Mouse (Mus musculus): ENCODE measurements around the gene Ncbp2. TPM values are rescaled to one million over a fixed set of nuclear protein-coding genes. Genes with fewer than 3 reads are reported as not detected.

Ncbp2 gene
- 89.0 and 93.7 TPM in 2 replicates for polyA plus RNA-seq (2015; fragmentation: Nextera tagmentation; extraction: Ambion mirVana)

DNA sequence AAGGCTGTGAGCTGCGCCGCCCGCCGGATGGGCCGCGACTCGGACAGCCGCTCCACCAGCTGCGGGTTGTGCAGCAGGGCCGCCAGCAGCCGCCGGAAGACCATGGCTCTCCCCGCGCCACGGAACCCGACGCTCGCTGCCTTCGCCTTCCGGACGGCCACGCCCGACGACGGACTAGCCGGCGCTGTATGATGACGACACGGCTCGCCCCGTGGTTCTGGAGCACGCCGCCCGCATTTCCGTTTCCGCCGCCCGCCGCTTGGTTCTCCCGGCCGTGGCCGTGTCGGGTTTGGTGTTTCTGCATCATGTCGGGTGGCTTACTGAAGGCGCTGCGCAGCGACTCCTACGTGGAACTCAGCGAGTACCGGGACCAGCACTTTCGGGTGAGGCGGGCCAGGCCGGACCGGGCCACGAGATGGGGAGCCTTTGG, at the start of gene Ncbp2, which contains the start of gene 0610012G03Rik:
Gene Ncbp2, plus strand, starts transcription at position 169 of the 430 bp plus-strand sequence.
Gene 0610012G03Rik, minus strand, starts transcription at position 150 of the 430 bp plus-strand sequence.
- no peaks in the 10 kb centered on the region for H3K27me3 ChIP-seq
- no peaks in the 10 kb centered on the region for H3K9me3 ChIP-seq
- peak within 1 kb of the TSS; percentile 83 for H3K4me2 ChIP-seq
- H3K9ac ChIP-seq: peak within 1 kb of the TSS; percentile 92
- H3K4me3 ChIP-seq: peak within 1 kb of the TSS; percentile 96
- under 1% methylated on average over 54 of the region's 55 CpGs for WGBS
- ATAC-seq (ENCODE audit: low FRiP score, low read depth): peak; percentile 92
- peaks cover 52% of the 10 kb centered on the region for H3K4me1 ChIP-seq (replicated peaks)
- peaks cover 6% of the 10 kb centered on the region; the same call in 1 of the 2 replicates for H3K36me3 ChIP-seq
- H3K27ac ChIP-seq (replicated peaks): peak within 1 kb of the TSS; percentile 95

- Histone ChIP-seq H3K27me3 (no peaks in the 10 kb centered on the region), H3K4me2 (0 out of 2 replicates have a peak overlapping the region, but pooled peaks have one; percentile 2), H3K27ac (replicated peaks) (peak overlapping the region; percentile 77), H3K9me3 (no peaks in the 10 kb centered on the region), H3K9ac (no peak overlapping the region), H3K36me3 (no peaks in the 10 kb centered on the region), H3K4me1 (replicated peaks) (peaks cover 27% of the 10 kb centered on the region), H3K4me3 (no peak overlapping the region)
- WGBS: 62% methylated on average over 18 of the region's 18 CpGs
- peak; percentile 76 for ATAC-seq (ENCODE audit: low FRiP score, low read depth)
Measured at GRCm38 (mm10) chr16:31898546-31899326, 49.6 kb upstream of the Ncbp2 start.

DNA sequence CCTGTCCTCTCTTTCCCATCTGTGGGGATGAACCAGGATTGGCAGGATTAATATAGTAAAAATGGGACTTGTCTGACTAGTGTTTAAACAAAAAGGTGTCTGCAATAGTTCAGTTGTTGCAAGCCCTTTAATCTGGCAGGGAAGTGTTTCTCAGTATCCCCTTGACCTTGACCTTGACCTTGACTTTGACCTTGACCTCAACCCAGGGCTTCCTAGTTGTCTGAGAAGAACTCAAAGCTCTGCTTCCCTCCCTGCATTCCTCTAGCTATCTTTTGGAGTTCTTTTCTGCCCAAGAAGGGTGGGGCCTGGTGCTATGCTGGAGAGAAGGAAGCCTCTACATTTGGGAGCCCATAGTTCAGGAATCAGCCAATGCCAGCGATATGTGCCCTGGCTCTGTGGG, 46.4 kb upstream of the Ncbp2 start:
- WGBS: 89% methylated on average over 1 of the region's 1 CpGs
- H3K36me3 ChIP-seq: no peaks in the 10 kb centered on the region

GRCm38 (mm10) chr16:31903239-31903638, 45.1 kb upstream of the Ncbp2 start:
- ATAC-seq (ENCODE audit: low FRiP score, low read depth): no peak
- Histone ChIP-seq H3K9me3 (no peaks in the 10 kb centered on the region), H3K4me3 (no peak overlapping the region), H3K4me1 (replicated peaks) (peaks cover 20% of the 10 kb centered on the region), H3K4me2 (no peak overlapping the region), H3K9ac (no peak overlapping the region), H3K27me3 (no peaks in the 10 kb centered on the region), H3K27ac (replicated peaks) (no peak overlapping the region), H3K36me3 (no peaks in the 10 kb centered on the region)
- WGBS: 91% methylated on average over 8 of the region's 8 CpGs

More for the DNA sequence above, 46.4 kb upstream of the Ncbp2 start:
- no peak overlapping the region for H3K27ac ChIP-seq (replicated peaks)
- peaks cover 34% of the 10 kb centered on the region for H3K4me1 ChIP-seq (replicated peaks)
- no peak overlapping the region for H3K4me3 ChIP-seq
- no peak for ATAC-seq (ENCODE audit: low FRiP score, low read depth)
- H3K27me3 ChIP-seq: no peaks in the 10 kb centered on the region
- H3K9me3 ChIP-seq: no peaks in the 10 kb centered on the region
- H3K4me2 ChIP-seq: no peak overlapping the region
- H3K9ac ChIP-seq: no peak overlapping the region

- H3K4me1 ChIP-seq (replicated peaks): peaks cover 13% of the 10 kb centered on the region
- no peak overlapping the region for H3K27ac ChIP-seq (replicated peaks)
- no peak overlapping the region for H3K4me2 ChIP-seq
- H3K4me3 ChIP-seq: no peak overlapping the region
- H3K9ac ChIP-seq: no peak overlapping the region
- 73% methylated on average over 4 of the region's 4 CpGs for WGBS
- no peaks in the 10 kb centered on the region for H3K9me3 ChIP-seq
- no peaks in the 10 kb centered on the region for H3K27me3 ChIP-seq
- H3K36me3 ChIP-seq: no peaks in the 10 kb centered on the region
- ATAC-seq (ENCODE audit: low FRiP score, low read depth): no peak
Measured at GRCm38 (mm10) chr16:31905331-31905730, 43.0 kb upstream of the Ncbp2 start.

GRCm38 (mm10) chr16:31905891-31906825, 42.2 kb upstream of the Ncbp2 start:
- Histone ChIP-seq H3K27ac (replicated peaks) (peak overlapping the region; percentile 43; the same call in 1 of the 2 replicates), H3K9ac (peak overlapping the region; percentile 17; the same call in 1 of the 2 replicates)
- 35% methylated on average over 20 of the region's 20 CpGs for WGBS

GRCm38 (mm10) chr16:31906896-31907295, 41.4 kb upstream of the Ncbp2 start:
- WGBS: 10% methylated on average over 9 of the region's 9 CpGs
- Histone ChIP-seq H3K27ac (replicated peaks) (peak overlapping the region; percentile 43; the same call in 1 of the 2 replicates), H3K4me3 (no peak overlapping the region)

More at GRCm38 (mm10) chr16:31905891-31906825, 42.2 kb upstream of the Ncbp2 start:
- ATAC-seq (ENCODE audit: low FRiP score, low read depth): peak; percentile 43; the same call in 1 of the 2 replicates
- H3K36me3 ChIP-seq: no peaks in the 10 kb centered on the region
- no peak overlapping the region for H3K4me3 ChIP-seq
- peaks cover 13% of the 10 kb centered on the region for H3K4me1 ChIP-seq (replicated peaks)
- H3K4me2 ChIP-seq: peak overlapping the region; percentile 38
- no peaks in the 10 kb centered on the region for H3K27me3 ChIP-seq
- no peaks in the 10 kb centered on the region for H3K9me3 ChIP-seq

DNA sequence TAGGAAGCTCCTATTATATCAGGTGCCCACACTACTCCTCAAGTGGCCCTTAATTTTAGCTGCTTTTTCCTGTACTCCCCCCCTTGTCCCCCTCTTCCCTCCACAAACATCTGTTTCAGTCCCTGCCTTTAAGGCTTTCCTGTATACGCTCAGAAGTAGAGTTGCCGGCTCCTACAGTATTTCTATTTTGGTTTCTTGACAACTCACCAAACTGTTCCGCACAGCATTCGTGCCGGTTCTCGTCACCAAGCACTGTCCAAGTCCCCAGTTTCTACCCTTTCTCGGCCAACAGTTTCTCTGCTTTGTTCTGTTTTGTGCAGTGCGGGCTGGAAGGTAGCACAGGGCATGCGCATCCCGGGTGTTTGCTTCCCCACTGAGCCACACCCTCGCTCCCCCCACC, 39.4 kb upstream of the Ncbp2 start:
- no peaks in the 10 kb centered on the region for H3K27me3 ChIP-seq
- peaks cover 13% of the 10 kb centered on the region for H3K4me1 ChIP-seq (replicated peaks)
- WGBS: 58% methylated on average over 11 of the region's 11 CpGs
- no peak overlapping the region for H3K27ac ChIP-seq (replicated peaks)
- H3K9me3 ChIP-seq: no peaks in the 10 kb centered on the region
- 0 out of 2 replicates have a peak overlapping the region, but pooled peaks have one; percentile 9 for H3K4me2 ChIP-seq
- H3K4me3 ChIP-seq: no peak overlapping the region
- no peaks in the 10 kb centered on the region for H3K36me3 ChIP-seq
- H3K9ac ChIP-seq: no peak overlapping the region
- no peak for ATAC-seq (ENCODE audit: low FRiP score, low read depth)

More at GRCm38 (mm10) chr16:31906896-31907295, 41.4 kb upstream of the Ncbp2 start:
- Histone ChIP-seq H3K4me2 (peak overlapping the region; percentile 38), H3K4me1 (replicated peaks) (peaks cover 13% of the 10 kb centered on the region), H3K27me3 (no peaks in the 10 kb centered on the region), H3K36me3 (no peaks in the 10 kb centered on the region), H3K9ac (no peak overlapping the region), H3K9me3 (no peaks in the 10 kb centered on the region)
- no peak for ATAC-seq (ENCODE audit: low FRiP score, low read depth)

DNA sequence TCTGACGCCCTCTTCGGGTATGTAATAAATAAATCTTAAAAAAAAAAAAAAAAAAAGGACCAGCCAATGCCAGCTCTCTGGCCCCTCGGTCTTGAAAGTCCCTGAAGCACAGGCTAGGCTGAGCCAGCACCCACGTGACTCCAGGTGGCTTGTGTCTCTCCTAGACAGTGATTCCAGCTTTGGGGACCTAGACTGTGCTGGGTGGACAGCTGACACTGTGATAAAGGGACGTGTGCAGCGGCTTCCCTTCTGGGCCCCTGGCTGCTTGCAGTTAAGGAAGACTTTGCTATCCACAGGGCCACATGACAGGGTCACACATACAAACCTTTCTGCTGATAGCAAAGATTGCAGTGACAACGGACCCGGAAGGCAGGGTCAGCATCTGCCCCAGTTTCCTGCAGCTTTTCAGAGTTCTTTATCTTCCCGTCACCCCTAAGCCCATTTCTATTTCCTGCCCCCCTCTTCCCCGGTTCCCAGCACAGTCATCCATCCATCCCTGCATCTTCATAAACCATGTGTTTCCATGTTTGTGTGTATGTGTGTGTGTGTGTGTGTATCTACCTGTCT, 37.9 kb upstream of the Ncbp2 start:
- Histone ChIP-seq H3K4me2 (no peak overlapping the region), H3K36me3 (no peaks in the 10 kb centered on the region), H3K27me3 (no peaks in the 10 kb centered on the region), H3K4me1 (replicated peaks) (peaks cover 13% of the 10 kb centered on the region), H3K27ac (replicated peaks) (no peak overlapping the region), H3K4me3 (no peak overlapping the region), H3K9me3 (no peaks in the 10 kb centered on the region), H3K9ac (no peak overlapping the region)
- WGBS: 77% methylated on average over 10 of the region's 10 CpGs
- no peak for ATAC-seq (ENCODE audit: low FRiP score, low read depth)

DNA sequence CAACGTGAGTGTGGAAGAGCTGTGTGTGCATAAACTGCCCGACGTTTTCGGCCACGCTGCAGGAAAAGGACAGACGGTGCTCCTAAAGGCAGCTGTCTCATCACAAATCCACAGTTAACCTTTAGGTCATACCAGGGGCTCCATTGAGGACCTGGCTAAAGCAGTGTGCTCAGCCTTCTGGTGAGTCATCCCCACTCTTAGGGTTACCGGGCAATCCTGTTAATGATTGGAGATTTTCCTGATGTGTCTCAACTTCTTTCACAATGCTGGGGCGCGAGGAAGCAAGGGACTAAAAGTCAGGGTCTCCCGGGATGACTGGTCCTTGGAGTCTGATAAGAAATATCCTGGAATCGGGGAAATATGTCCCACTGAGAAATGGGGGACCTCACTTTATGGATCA, 30.5 kb upstream of the Ncbp2 start:
- WGBS: 74% methylated on average over 11 of the region's 11 CpGs
- Histone ChIP-seq H3K27ac (replicated peaks) (no peak overlapping the region), H3K4me3 (no peak overlapping the region), H3K36me3 (no peaks in the 10 kb centered on the region), H3K4me1 (replicated peaks) (peaks cover 4% of the 10 kb centered on the region), H3K27me3 (no peaks in the 10 kb centered on the region), H3K9ac (0 out of 2 replicates have a peak overlapping the region, but pooled peaks have one; percentile 1), H3K9me3 (no peaks in the 10 kb centered on the region), H3K4me2 (no peak overlapping the region; the same call in 1 of the 2 replicates)
- no peak for ATAC-seq (ENCODE audit: low FRiP score, low read depth)

DNA sequence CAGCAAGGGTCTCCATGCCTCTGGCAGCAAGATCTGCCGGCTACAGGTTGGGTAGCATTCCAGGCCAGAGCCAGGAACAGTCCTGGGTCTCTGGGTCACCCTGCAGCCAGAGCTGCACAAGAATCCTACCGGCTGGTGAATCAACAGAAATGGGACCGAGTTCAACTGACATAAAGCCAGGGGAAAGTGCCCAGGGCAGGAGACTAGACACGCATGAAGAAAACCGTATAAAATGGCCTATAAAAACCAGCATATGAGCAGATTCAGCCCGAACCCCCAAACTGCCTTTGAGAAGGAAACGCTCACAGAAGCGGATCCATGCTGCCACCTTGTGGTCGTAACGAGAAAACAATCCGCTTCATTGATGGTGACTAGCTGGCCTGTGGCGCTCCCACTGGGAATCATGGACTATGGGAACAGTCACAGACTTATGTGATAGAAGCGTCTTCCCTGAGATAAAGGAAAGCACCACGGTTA, 30.0 kb upstream of the Ncbp2 start:
- H3K36me3 ChIP-seq: no peaks in the 10 kb centered on the region
- H3K4me1 ChIP-seq (replicated peaks): peaks cover 4% of the 10 kb centered on the region
- H3K27ac ChIP-seq (replicated peaks): no peak overlapping the region
- H3K4me2 ChIP-seq: peak overlapping the region; percentile 32
- H3K9me3 ChIP-seq: no peaks in the 10 kb centered on the region
- 0 out of 2 replicates have a peak overlapping the region, but pooled peaks have one; percentile 1 for H3K9ac ChIP-seq
- H3K27me3 ChIP-seq: no peaks in the 10 kb centered on the region
- WGBS: 4% methylated on average over 14 of the region's 14 CpGs
- ATAC-seq (ENCODE audit: low FRiP score, low read depth): peak; percentile 79; the same call in 1 of the 2 replicates
- no peak overlapping the region for H3K4me3 ChIP-seq

All from hindbrain, embryonic 15.5 days (tissue).